Mouse (Mus musculus): ENCODE measurements around the gene Defa33. TPM values are rescaled to one million over a fixed set of nuclear protein-coding genes. Genes with fewer than 3 reads are reported as not detected.

The Defa33 gene
- not detected in 2 replicates for polyA plus RNA-seq (2015; fragmentation: Nextera tagmentation; extraction: Ambion mirVana)

GRCm38 (mm10) chr8:21391511-21391910 is at the start of gene Defa33:
Gene Defa33, plus strand, starts transcription at chr8:21391811.

GRCm38 (mm10) chr8:21378215-21378614 is 13.4 kb upstream of the Defa33 start, which contains the start of gene Defa2:
Gene Defa2, plus strand, starts transcription at chr8:21378515.

GRCm38 (mm10) chr8:21427111-21427510 is 35.5 kb downstream of the Defa33 start, which contains the start of gene Defa36:
Gene Defa36, plus strand, starts transcription at chr8:21427411.

Other genes starting within 250 kb of the Defa33 start
- not detected in 2 replicates for gene Defa22, start 229.5 kb upstream of the Defa33 start, polyA plus RNA-seq (2015; fragmentation: Nextera tagmentation; extraction: Ambion mirVana)
- gene Defa31, start 200.2 kb upstream of the Defa33 start, polyA plus RNA-seq (2015; fragmentation: Nextera tagmentation; extraction: Ambion mirVana), result not detected in 2 replicates
- gene Gm15293, start 190.2 kb upstream of the Defa33 start, polyA plus RNA-seq (2015; fragmentation: Nextera tagmentation; extraction: Ambion mirVana), result not detected in 2 replicates
- gene Gm15292, start 142.1 kb upstream of the Defa33 start, polyA plus RNA-seq (2015; fragmentation: Nextera tagmentation; extraction: Ambion mirVana), result not detected in 2 replicates
- not detected in 2 replicates for gene Defa27, start 76.3 kb upstream of the Defa33 start, polyA plus RNA-seq (2015; fragmentation: Nextera tagmentation; extraction: Ambion mirVana)
- gene Defa29, start 64.8 kb upstream of the Defa33 start, polyA plus RNA-seq (2015; fragmentation: Nextera tagmentation; extraction: Ambion mirVana), result not detected in 2 replicates
- gene Defa2, start 13.3 kb upstream of the Defa33 start, polyA plus RNA-seq (2015; fragmentation: Nextera tagmentation; extraction: Ambion mirVana), result not detected in 2 replicates
- gene Defa36, start 35.6 kb downstream of the Defa33 start, polyA plus RNA-seq (2015; fragmentation: Nextera tagmentation; extraction: Ambion mirVana), result not detected in 2 replicates
- not detected in 2 replicates for gene Gm7849, start 64.7 kb downstream of the Defa33 start, polyA plus RNA-seq (2015; fragmentation: Nextera tagmentation; extraction: Ambion mirVana)
- not detected in 2 replicates for gene Defa20, start 117.4 kb downstream of the Defa33 start, polyA plus RNA-seq (2015; fragmentation: Nextera tagmentation; extraction: Ambion mirVana)
- gene Defa32, start 137.2 kb downstream of the Defa33 start, polyA plus RNA-seq (2015; fragmentation: Nextera tagmentation; extraction: Ambion mirVana), result not detected in 2 replicates
- gene Defa37, start 173.6 kb downstream of the Defa33 start, polyA plus RNA-seq (2015; fragmentation: Nextera tagmentation; extraction: Ambion mirVana), result not detected in 2 replicates
- gene Defa28, start 191.2 kb downstream of the Defa33 start, polyA plus RNA-seq (2015; fragmentation: Nextera tagmentation; extraction: Ambion mirVana), result not detected in 2 replicates
- gene Gm7861, start 202.7 kb downstream of the Defa33 start, polyA plus RNA-seq (2015; fragmentation: Nextera tagmentation; extraction: Ambion mirVana), result not detected in 2 replicates
- not detected in 2 replicates for gene Defa26, start 226.4 kb downstream of the Defa33 start, polyA plus RNA-seq (2015; fragmentation: Nextera tagmentation; extraction: Ambion mirVana)

Measured in adrenal gland, postnatal 0 days (tissue).